Mouse (Mus musculus): ENCODE data around the gene Ntrk3.

The Ntrk3 gene

DNA sequence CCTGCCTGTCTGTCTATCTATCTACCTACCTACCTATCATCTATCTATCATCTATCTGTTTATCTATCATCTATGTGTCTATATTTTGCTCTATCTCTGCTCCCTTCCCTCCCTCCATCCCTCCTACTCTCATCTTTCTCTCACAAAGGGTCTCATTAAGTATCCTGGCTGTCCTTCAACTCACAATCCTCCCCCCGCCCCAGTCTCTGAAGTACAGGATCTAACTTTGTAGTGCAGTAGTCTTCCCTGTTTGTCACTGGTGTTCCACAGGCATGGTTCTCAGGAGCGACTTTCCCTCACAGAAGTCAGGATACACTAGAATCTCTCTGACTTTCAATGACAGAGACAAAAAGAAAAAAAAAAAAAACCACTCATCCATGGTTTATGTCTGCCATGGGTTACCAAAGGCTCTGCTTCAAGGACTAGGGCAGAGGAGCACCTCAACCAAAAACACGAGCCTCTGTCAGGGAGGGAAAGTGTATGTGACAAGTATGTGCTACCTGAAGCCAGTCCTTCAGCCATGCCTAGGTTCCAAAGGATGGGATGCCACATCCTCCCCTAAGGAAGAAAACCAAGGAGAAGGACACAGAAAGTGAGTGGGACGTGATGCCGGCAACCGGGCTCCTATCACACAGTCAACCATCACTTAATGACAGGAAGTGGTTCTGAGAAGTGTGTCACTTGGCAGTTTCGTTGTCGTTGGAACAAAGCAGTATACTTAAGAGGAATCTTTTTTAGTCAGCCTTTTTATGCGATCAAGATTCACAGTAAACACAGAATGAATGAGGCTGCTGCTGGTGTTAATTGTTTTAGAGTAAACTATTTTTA is 16.6 kb downstream of the Ntrk3 start:
- peak; percentile 2 for DNase-seq (ENCODE audit: low spot score)

DNA sequence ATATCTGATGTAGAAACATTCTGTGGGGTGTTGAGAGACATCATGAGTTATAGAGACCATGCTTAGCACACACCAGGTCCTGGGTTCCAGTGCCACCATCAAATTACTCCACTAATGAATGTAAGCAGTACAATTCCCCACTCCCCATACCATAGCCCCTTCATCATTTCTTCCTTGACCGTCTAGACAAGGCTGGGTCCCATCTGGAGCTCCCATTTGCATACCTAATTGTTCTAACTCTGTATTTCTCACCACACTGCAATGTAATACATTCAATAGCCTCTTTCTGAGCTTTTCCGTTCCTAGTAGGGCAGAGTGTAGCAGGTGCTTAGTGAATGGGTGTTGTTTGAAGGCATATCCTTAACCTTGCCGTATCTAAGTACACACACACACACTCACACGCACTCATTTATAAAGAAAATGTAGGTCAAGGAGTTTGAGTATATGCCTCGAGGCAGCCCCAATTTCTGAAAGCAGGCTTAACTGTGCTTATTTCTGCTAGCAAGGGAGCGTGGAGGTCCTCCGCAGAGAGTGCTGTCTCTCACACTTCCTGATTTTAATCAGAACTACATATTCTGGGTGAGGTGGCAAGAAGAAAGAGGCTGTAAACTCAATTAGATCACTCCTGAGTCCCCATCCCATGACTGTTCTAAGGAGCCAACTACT is 17.9 kb downstream of the Ntrk3 start:
- no peak for DNase-seq (ENCODE audit: low spot score)

DNA sequence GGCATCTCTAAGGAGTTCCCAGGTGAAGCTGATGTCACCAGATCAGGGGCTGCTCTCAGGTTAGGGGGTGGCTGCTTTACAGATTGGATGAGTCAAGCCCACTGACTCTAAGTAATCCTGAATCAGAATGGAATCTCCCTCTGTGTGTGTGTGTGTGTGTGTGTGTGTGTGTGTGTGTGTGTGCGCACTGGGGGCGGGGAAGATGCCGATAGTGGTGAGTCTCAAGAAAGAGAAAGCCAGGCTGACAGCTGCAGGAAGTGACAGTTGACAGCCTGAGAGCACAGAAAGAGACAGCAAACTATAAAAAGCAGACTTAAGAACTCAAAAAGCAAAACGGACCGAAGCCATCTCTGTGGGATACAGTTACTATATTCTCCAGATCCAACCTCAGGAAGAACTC is 18.7 kb downstream of the Ntrk3 start:
- DNase-seq (ENCODE audit: low spot score) = peak; percentile 5

DNA sequence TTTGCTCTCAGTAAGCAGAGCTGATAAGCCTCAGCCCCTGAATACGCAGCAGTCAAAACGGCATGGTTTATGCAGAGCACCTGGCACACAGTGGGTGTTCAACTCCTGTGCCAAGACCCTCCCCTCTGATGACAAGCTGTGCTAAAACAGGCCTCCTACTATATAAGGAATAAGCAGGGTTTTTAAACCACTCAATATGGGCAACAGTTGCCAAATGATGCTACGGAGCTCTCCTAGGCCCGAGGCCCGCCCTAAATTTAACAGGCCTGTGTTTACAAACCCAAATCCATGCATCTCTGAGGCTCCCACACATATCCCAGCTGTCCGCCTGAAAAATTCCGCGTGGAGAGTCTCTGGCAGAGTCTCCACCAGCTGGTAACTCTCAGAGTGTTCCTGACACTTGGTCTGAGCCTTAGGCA is 19.6 kb downstream of the Ntrk3 start:
- DNase-seq (ENCODE audit: low spot score) = no peak

DNA sequence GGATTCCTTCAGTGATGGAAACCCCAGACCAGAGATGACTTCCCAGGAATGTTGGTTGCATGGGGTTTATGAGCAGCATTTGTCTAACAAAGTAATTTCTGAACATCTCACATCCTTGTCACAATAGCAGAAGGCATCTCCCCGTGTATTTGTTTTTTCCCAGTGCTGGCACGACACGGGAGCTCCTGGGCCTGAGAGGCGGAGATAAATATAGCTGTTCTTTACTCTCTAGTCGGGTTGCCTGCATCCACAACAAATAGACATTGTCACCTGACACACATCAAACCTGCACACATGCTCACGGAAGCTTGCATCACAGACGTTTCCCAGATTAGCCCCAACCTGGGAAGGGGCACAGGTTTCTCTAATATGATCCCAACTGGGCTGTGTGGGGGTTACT is 30.1 kb downstream of the Ntrk3 start:
- no peak for DNase-seq (ENCODE audit: low spot score)

DNA sequence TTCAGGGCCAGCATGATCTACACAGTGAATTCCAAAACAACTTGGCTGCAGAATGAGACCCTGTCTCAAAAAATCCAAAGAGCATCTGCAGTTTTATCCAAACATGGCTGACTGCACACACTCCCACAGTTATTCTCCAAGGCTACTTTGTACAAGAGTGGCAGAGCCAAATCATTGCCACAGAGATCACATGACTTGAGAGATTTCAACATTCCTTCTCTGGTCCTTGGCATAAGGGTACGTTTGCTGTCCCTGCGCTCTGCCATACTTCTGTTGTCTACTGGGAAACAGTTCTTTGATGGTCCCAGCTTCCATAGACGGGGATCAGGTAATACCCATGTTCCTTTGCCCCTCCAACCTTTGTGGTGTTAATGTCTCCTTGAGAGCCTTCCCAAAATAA is 30.7 kb downstream of the Ntrk3 start:
- no peak for DNase-seq (ENCODE audit: low spot score)

DNA sequence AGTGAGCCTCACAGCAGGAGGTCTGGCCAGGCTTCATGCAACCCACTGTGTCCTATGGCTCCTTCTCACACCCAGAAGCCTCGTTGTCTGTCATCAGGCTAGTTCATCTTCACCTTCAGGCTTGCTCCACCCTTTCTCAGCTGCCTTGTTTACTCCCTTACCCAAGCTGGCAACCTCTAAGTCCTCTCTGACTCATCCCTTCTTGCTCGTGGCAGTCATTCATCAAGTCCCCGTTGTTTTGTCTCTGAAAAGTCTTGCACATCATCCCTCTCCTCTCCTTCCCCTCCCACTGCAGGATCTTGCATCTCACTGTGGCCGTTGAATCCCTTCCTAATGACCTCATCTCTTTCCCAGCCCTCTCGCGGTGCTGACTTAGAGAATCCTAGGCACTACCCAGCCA is 35.1 kb downstream of the Ntrk3 start:
- no peak for DNase-seq (ENCODE audit: low spot score)

DNA sequence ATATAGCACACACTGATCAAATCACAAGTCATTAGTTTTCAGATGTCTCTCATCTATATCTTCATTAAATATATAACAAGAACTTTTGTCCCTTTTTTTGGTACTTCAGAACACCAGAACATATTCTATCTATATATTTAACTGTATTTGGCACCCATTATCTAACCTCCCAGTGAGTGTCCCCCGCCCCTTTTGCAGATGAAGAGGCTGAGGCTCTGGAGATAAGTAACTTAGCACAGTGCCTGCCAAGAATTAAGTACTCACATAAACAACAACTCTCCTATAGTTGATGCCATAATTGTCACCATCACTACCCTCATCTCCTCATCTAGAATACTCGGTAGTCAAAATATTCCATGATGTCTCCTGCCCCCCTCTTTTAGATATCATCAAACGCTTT is 42.6 kb downstream of the Ntrk3 start:
- no peak for DNase-seq (ENCODE audit: low spot score)

DNA sequence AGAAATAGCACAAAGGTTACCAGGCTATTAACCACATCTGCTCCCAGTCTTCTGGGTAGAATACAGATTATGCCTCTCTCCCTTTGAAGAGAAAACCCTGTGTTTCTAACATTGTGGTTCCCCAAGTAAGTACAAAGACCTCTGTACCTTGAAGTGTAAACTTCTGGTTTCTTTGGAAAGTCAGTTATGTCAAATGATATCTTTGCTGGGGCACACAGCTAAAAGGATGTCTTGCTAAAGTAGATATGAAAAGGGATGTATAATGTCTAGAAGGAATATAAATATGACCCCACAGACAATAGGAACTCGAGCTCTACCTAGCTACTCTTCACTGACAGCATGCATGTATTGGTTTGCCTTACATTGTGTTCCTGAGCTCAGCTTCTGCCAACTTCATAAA is 44.7 kb downstream of the Ntrk3 start:
- DNase-seq (ENCODE audit: low spot score) = no peak

DNA sequence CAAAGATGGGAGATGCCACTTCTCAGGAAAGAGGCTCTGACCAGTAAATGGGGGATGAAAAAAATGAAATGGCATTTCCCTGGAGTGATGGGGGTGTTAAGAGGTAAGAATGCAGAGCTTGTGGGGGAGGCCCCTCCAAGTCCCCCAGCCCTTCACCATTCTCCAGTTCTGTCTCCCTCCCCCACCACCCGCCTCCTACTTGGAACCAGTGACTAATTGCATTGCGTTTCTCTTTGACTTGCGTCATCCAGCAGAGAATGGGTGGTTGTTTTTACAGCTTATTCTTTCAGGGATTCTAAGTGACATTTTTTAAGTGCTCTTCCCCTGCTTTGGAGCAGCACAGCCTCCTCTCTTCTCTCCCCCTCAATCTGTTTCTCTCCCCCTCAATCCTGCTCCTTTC is 46.9 kb downstream of the Ntrk3 start:
- DNase-seq (ENCODE audit: low spot score) = no peak

DNA sequence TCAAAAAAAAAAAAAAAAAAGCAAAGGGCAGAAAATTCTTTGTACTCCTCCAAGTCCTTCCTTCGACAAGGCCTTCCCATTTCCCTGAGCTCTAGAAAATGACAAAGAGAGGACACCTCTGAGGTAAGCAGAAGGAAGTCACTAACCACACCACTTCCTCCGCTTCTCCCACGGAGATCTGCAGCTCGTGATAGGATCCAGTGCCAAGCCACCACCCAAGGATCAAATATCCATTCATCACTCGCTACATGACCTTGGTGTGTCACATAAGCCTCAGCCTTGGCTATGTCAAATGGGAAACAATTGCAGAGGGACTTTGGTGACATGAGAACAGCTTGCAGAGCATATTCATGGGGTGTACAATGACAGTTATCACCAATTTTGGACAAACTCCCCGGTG is 52.9 kb downstream of the Ntrk3 start:
- no peak for DNase-seq (ENCODE audit: low spot score)

DNA sequence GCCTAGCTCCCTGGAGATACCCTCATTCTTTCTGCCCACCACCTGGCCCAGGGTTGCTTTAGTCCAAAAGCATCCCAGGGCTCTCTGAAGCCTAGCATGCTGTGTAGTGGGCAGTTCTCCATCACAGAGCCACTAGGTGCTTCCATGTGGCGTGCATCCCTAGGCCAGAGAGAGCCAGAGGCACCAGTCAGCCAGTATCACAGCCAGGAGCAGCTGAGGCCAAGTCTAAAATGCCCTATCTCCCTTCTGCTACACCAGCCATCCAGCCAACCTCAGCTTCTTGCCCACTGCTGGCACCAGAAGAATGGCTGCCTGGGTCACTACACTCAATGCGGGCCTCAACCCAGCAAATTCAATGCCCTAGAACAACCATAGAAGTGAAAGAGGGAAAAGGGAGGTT is 56.9 kb downstream of the Ntrk3 start:
- DNase-seq (ENCODE audit: low spot score) = no peak

DNA sequence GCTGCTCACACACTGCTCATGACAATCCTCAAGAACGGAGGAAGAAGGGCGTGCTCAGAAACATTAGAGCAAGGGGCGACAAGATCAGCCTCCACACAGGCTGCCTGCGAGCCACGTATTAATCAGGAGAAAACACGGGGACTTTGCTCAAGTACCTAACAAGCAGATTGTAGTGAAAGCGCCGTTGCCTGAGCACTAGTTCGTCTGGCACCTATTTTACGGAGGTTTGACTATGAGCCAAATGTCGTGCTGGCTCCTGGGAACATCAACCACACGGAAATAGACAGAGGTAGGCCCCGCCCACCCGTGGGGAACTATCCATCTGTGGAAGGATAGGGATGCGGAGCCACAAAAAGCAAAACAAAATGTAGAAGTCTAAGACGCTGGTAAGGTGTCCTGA is 68.4 kb downstream of the Ntrk3 start:
- no peak for DNase-seq (ENCODE audit: low spot score)

DNA sequence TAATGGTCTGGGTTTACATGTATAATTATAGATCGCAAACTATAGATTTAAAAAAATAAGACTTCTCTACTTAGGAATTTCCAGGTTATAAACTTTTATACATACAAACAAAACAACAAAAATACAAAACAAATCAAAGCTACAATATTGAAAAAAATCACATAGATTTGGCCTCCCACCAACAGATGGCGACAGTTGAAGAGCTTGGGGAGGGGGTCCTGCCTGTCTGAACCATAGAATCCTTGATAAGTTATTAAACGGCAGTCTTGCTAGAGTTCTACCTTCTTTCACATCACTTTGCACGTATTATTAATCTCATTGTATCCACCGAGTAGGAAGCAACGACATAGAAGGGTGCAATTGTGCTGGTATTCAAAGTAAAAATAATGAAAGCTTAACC is 68.9 kb downstream of the Ntrk3 start:
- DNase-seq (ENCODE audit: low spot score) = no peak

DNA sequence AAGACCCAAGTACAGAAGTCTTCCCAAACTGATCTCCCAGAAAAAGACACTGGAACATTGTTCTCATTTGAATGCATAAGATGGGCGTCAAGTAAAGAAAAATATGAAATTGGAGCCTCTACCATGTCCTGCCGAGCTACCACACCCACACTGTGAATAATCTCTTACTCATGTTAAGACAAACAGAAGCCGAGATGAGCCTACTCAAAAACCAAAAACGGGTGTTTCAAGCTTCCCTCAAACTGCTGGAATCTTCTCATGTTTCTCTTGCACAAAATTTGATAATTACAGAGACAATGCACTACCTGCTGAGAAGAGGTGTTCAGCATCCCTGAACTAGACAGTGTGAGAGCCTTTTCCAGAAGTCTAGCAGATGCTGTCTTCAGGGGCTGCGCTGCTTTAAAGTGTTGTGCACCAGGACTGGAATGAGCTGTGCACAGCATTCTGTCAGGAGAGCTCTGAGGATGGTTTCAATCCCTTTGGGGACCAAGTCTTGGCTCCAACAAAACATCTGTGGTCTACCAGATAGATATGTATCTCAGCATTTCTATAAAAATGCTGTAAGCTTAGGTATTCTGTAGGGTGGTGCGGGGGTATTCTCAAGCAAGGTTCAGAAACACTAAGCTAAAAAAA is 69.7 kb downstream of the Ntrk3 start:
- DNase-seq (ENCODE audit: low spot score) = no peak

DNA sequence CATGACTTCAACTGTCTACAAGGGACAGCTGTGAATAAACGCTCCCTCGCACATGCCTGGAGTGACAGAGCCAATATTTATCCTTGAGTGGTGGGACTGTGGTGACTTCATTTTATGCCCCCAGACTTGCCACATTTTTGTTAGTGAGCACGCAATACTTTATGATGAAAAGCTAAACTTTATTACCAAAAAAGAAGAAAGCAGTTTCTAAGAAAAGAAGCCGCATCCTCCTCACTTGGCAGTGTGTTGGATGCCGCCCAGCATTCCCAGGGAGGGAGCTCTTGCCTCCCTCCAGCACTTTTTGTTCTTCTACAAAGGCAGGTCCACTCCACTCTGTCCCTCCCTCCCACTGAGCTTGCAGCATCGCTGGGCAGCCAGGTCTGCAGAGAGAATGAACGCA is 77.0 kb downstream of the Ntrk3 start:
- DNase-seq (ENCODE audit: low spot score) = no peak

DNA sequence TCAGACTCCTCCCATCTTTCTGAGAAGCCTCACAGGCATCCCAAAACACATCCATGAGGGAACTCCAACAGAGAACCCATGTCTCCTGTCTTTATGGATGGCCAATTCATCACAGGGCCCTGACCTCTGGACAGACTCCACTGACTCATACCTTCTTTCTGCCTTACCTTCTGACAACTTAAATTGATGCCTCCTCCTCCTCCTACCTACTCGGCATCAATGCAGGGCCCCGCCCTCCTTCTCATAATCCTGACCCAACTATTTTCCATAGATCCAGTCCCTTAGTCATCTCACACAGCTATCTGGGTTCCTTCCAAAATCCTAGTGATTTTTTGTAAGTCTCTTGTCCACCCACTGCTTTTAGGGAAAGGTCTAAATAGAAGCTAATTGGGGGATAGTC is 78.0 kb downstream of the Ntrk3 start:
- no peak for DNase-seq (ENCODE audit: low spot score)

DNA sequence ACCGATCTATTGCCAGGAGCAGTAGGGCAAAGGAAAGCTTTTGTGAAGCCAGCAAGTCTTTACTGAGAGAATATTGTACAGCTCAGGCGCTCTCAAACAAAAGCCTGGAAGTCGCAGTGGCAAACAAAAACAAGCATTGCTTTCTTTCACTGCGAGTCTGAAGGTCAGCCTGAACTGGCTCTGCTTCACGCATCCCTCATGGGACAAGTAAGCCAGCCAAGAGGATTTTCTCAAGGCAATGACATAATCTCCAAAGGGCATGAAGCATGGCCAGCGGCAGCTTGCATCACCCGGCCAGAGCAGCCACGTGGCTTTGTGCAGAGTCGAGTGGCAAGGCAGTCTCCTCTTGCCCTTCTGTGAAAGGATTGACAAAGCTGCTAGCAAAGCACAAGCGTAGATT is 79.8 kb downstream of the Ntrk3 start:
- no peak for DNase-seq (ENCODE audit: low spot score)

DNA sequence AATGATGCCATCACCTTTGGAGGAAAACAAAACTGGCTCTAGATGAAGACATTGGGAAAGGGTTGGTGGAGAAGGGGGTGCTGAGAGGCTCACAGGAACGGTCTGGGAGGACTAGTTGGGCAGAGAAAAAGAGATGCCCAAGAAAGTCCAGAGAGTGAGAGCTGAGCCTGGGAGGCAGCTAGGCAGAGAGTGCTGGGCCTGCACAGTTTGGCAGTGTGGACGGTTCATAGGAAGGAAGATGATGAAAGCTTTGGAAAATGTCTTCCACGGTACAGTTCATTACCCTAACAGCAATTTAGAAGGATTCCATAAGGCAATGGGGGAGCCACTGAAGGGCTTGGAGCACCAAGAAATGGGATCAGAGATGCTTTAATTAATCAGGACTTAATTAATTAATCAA is 81.6 kb downstream of the Ntrk3 start:
- DNase-seq (ENCODE audit: low spot score) = no peak

DNA sequence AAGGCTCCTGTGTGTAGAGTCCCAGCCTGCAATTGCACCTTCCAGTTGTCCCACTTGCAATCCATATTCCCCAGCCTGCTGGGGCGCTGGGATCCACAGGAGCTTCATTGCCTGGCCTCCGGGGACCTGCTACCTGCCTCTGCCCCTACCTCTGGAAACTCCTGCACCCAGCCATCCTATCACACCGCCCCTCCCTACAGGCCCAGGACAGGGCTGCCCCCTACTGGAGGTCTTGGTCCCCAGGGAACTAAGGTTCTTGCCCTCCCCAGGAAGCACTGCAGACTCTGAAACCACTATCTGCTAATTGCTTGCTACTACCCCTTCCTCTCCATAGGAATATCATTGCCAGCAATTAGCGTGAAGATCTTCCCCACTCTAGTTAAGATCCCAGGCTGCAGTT is 84.1 kb downstream of the Ntrk3 start:
- DNase-seq (ENCODE audit: low spot score) = no peak

DNA sequence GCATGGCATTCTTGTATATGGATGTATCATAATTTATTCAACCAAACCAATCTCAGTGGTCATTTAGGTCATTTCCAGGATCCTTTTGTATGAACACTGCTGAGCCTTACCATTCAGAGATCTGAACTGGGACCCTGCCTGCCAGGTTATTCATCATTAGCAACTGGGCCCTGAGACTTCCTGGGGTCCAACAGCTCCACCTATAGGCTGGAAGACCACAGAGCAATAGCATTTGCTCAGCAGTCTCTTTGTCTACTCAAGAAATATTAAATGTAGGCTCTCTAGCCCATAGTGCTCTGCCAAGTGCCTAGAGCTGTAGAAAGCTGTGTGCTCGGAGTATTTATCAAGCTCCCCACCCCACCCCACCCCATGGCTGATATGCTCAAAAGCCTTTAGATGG is 85.5 kb downstream of the Ntrk3 start:
- DNase-seq (ENCODE audit: low spot score) = no peak

DNA sequence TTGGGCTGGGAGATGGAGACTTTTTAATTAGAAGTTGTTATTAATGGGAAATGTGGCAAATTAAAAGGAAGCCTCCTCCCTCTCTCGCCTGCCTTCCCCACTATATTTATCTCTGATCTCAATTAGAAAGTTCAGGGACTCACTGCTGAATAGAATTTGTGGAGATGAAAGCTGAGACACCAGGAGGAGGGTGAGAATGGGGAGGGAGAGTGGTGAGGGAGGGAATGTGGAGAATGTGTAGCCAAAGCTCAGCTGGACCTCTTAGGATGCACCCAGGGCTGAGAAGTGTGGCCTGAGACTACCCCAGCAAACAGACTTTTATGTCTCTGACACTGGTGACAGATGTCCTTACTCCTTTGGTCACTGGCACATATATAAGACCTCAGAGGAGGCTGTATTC is 86.3 kb downstream of the Ntrk3 start:
- no peak for DNase-seq (ENCODE audit: low spot score)

DNA sequence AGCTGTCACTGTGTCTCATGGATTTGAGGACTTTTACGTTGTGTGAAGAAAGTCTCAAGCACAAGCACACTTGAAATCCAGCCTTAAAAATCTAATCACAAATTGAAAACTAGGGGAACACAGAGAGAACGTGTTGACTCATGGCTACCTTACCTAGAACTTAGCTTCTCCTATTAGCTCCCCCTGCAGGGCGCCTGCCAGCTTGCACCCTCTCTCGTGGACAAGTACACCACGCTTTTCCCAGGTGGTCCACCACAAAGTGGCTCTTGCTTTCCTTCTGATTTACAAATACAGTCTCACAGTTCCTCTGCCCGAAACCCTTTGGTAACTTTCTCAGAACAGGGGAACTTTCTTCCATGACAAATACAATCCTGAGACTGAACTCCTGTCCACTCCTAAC is 94.1 kb downstream of the Ntrk3 start:
- DNase-seq (ENCODE audit: low spot score) = no peak

DNA sequence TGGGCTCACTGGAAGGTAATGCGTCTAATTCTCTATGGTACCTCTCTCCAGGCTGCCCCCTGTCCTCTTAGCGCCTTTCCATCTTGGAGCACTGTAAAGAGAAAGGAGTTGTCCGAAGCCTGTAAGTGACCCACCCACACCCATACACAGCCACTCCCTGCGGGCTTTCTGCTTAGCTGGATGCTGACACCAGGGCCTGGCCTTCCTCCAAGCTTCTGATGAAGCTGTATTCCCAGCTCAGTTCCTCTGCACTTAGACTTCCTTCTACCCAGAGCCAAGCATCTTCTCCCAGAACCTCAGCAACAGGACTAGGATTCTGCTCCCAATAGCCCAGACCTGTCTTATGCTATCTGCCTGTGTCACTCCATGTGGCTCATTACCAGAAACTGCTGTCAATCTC is 114.1 kb downstream of the Ntrk3 start:
- no peak for DNase-seq (ENCODE audit: low spot score)
